10 mouse cellular contexts compared by ENCODE assay signal in the genomic region with DNA sequence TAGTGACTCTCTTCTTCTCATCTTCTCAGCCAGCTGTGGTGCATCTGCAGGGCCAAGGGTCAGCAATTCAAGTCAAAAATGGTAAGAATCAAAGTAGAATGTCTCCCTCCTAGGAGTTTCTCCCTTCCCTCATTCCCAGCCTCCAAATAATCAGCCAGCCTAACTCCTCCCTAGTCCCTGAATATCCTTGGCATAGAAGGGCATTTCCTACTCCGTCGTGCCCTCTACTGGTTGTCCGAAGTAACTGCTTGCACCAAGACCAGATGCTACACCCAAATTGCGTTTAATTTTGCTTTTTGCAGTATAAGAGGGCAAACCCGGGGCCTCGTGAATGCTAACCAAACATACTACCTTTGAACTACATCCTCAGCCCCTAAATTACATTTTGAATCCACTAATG. TPM values are rescaled to one million over a fixed set of nuclear protein-coding genes. Genes with fewer than 3 reads are reported as not detected.
A peak's percentile ranks its signal among the peaks of the same experiment; 100 is the strongest.
DNase-seq lines count a peak whose midpoint lies in the region; ATAC-seq and TF ChIP-seq lines count a peak whose summit lies in the region.
"Had no signal": no experiment of that assay in that cellular context is flagged by ENCODE, and none has a peak within 500 bp of the region (broad histone marks: within the 10 kb centered on the region; RNA-seq: fewer than 3 reads in every experiment).

No protein-coding gene starts in this region.

- ATAC-seq in cerebellum, adult (ENCODE audit: insufficient number of reproducible peaks, low FRiP score, low TSS enrichment): no peak
- ATAC-seq in liver, embryonic 11.5 days (replicated peaks; ENCODE audit: low FRiP score): no peak
- no peak for ATAC-seq in liver, postnatal 0 days
- 0 out of 2 replicates have a peak, but pooled peaks have one; percentile 53 for ATAC-seq in stomach, postnatal 0 days (ENCODE audit: low FRiP score, low TSS enrichment)

- no peaks in the 10 kb centered on the region for H3K9me3 ChIP-seq in liver, embryonic 11.5 days (ENCODE audit: control insufficient read depth, low read length)
- H3K9me3 ChIP-seq in liver, postnatal 0 days (ENCODE audit: low read length): no peaks in the 10 kb centered on the region
- H3K9me3 ChIP-seq in stomach, postnatal 0 days (ENCODE audit: control insufficient read depth, low read length): no peaks in the 10 kb centered on the region
- H3K9me3 ChIP-seq: midbrain, embryonic 12.5 days had no signal

- no peak overlapping the region for H3K9ac ChIP-seq in liver, embryonic 11.5 days (ENCODE audit: low read depth, low read length)
- no peak overlapping the region for H3K9ac ChIP-seq in liver, postnatal 0 days (replicated peaks)
- no peak overlapping the region for H3K9ac ChIP-seq in stomach, postnatal 0 days (ENCODE audit: low read length)
- H3K9ac ChIP-seq: midbrain, embryonic 12.5 days had no signal

- no peak for TF ChIP-seq EP300 in liver, postnatal 0 days (IDR thresholded peaks at IDR 0.05; ENCODE audit: low read depth)
- no peak for TF ChIP-seq EP300 in stomach, postnatal 0 days (optimal IDR thresholded peaks at IDR 0.05)

- H3K27ac ChIP-seq in liver, embryonic 11.5 days (ENCODE audit: low read depth, low read length): no peak overlapping the region
- no peak overlapping the region for H3K27ac ChIP-seq in liver, postnatal 0 days (ENCODE audit: low read depth)
- H3K27ac ChIP-seq in stomach, postnatal 0 days (replicated peaks): no peak overlapping the region
- H3K27ac ChIP-seq: midbrain, embryonic 12.5 days had no signal

- H3K36me3 ChIP-seq in liver, embryonic 11.5 days (ENCODE audit: control insufficient read depth, insufficient read depth, low read length): no peaks in the 10 kb centered on the region
- H3K36me3 ChIP-seq in liver, postnatal 0 days (replicated peaks; ENCODE audit: insufficient read depth, low read length): no peaks in the 10 kb centered on the region
- H3K36me3 ChIP-seq in stomach, postnatal 0 days (ENCODE audit: control insufficient read depth, insufficient read depth, low read length): no peaks in the 10 kb centered on the region
- H3K36me3 ChIP-seq: midbrain, embryonic 12.5 days had no signal

- H3K4me2 ChIP-seq in liver, embryonic 11.5 days: no peak overlapping the region
- H3K4me2 ChIP-seq in liver, postnatal 0 days (ENCODE audit: low read depth, low read length): no peak overlapping the region
- no peak overlapping the region for H3K4me2 ChIP-seq in stomach, postnatal 0 days (replicated peaks; ENCODE audit: low read depth)
- H3K4me2 ChIP-seq: midbrain, embryonic 12.5 days had no signal

- peak; percentile 67 for TF ChIP-seq CTCF in liver, postnatal 0 days (IDR thresholded peaks at IDR 0.05; ENCODE audit: low read depth)
- TF ChIP-seq CTCF in stomach, postnatal 0 days (IDR thresholded peaks at IDR 0.05; ENCODE audit: low read depth): peak; percentile 83

- H3K4me1 ChIP-seq in liver, embryonic 11.5 days (replicated peaks; ENCODE audit: control insufficient read depth, insufficient read depth, low read length): no peaks in the 10 kb centered on the region
- H3K4me1 ChIP-seq in liver, postnatal 0 days (ENCODE audit: insufficient read depth): no peaks in the 10 kb centered on the region
- H3K4me1 ChIP-seq in stomach, postnatal 0 days (replicated peaks; ENCODE audit: control insufficient read depth, insufficient read depth): no peaks in the 10 kb centered on the region
- H3K4me1 ChIP-seq: midbrain, embryonic 12.5 days had no signal

- no peak overlapping the region for H3K4me3 ChIP-seq in liver, embryonic 11.5 days (ENCODE audit: low read depth, low read length)
- H3K4me3 ChIP-seq in liver, postnatal 0 days (ENCODE audit: low read depth, low read length): no peak overlapping the region
- H3K4me3 ChIP-seq in stomach, postnatal 0 days (ENCODE audit: low read depth, low read length): no peak overlapping the region
- H3K4me3 ChIP-seq: midbrain, embryonic 12.5 days had no signal

- 24% methylated on average over 6 of the region's 6 CpGs for WGBS in liver, embryonic 11.5 days
- WGBS in liver, postnatal 0 days (ENCODE audit: insufficient replicate concordance): 35% methylated on average over 6 of the region's 6 CpGs
- 33% methylated on average over 6 of the region's 6 CpGs for WGBS in stomach, postnatal 0 days

- DNase-seq in cerebellum, adult 11-12 months: peak; percentile 2
- DNase-seq in liver: peak; percentile 20
- DNase-seq in liver, embryonic 11.5 days (ENCODE audit: low spot score): no peak
- peak; percentile 63 for DNase-seq in adrenal gland, postnatal 14 days
- peak; percentile 46 for DNase-seq in forelimb bud, embryonic 11.5 days (ENCODE audit: low read depth, low spot score)
- peak; percentile 22 for DNase-seq in liver, postnatal 0 days
- DNase-seq in stomach, postnatal 0 days (ENCODE audit: low spot score): peak; percentile 48

- H3K27me3 ChIP-seq in liver, embryonic 11.5 days (replicated peaks; ENCODE audit: control insufficient read depth, insufficient read depth, low read length): peaks cover 5% of the 10 kb centered on the region
- H3K27me3 ChIP-seq in liver, postnatal 0 days (ENCODE audit: insufficient read depth, low read length): no peaks in the 10 kb centered on the region
- H3K27me3 ChIP-seq in stomach, postnatal 0 days (ENCODE audit: control insufficient read depth, insufficient read depth, low read length): no peaks in the 10 kb centered on the region

RNA-seq across cellular contexts. Expression of a gene that starts 36.5 kb away (rescaled TPM):
- polyA plus RNA-seq in liver, embryonic 11.5 days (2014; fragmentation: Nextera tagmentation; extraction: Ambion mirVana): not detected in 2 replicates
- not detected in 2 replicates for total RNA-seq in adrenal gland, postnatal 14 days (2021)
- polyA plus RNA-seq in liver, postnatal 0 days (2015; fragmentation: Nextera tagmentation; extraction: Ambion mirVana): not detected in 2 replicates
- not detected in 2 replicates for polyA plus RNA-seq in stomach, postnatal 0 days (2015; fragmentation: Nextera tagmentation; extraction: Ambion mirVana)
- polyA plus RNA-seq: gonadal fat pad, adult 2 months; midbrain, embryonic 12.5 days had no signal

RNA-seq across cellular contexts. Expression of a gene that starts 50.2 kb away (rescaled TPM):
- polyA plus RNA-seq in liver, embryonic 11.5 days (2014; fragmentation: Nextera tagmentation; extraction: Ambion mirVana): 0.44 and 0.77 TPM in 2 replicates
- total RNA-seq in adrenal gland, postnatal 14 days (2021): 0.48 and 0.75 TPM in 2 replicates
- polyA plus RNA-seq in liver, postnatal 0 days (2015; fragmentation: Nextera tagmentation; extraction: Ambion mirVana): 0.16 and 0.24 TPM in 2 replicates
- 0.36 and 0.39 TPM in 2 replicates for polyA plus RNA-seq in stomach, postnatal 0 days (2015; fragmentation: Nextera tagmentation; extraction: Ambion mirVana)
